Mouse (Mus musculus): ENCODE results near the gene Prdm2. TPM values are rescaled to one million over a fixed set of nuclear protein-coding genes. Genes with fewer than 3 reads are reported as not detected.

Gene Prdm2
- polyA plus RNA-seq, 1 experiment from 2014 or later, result 4.0 TPM

DNA sequence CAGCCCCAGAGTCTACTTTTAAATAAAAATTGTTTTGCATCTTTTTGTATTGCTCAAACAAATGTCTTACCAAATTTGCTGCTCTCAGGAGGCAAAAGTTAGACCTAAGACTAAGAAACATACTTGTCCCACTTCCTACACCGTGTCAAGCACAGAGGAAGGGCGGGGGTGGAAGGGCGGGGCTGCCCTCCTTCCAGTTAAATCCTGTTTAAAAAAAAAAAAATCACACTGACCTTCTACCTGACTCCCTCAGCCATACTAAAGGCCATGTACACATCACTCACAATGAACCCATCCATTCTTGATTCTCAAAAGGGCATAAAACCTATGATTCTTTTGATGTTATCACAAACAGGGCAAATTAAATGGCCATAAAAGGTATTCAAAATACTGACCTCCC lies 71.9 kb downstream of the Prdm2 start:
- no peak overlapping the region for H3K27ac ChIP-seq (ENCODE audit: low read depth, low read length)
- WGBS, result 59% methylated on average over 3 of the region's 3 CpGs
- H3K9me3 ChIP-seq (ENCODE audit: control insufficient read depth), result no peaks in the 10 kb centered on the region
- no peak overlapping the region for H3K9ac ChIP-seq (ENCODE audit: low read depth, low read length)
- ATAC-seq, result no peak
- peaks cover 21% of the 10 kb centered on the region for H3K36me3 ChIP-seq (ENCODE audit: control insufficient read depth, insufficient read depth)
- H3K27me3 ChIP-seq (replicated peaks; ENCODE audit: control insufficient read depth, insufficient read depth, low read length), result no peaks in the 10 kb centered on the region
- H3K4me1 ChIP-seq (replicated peaks; ENCODE audit: control insufficient read depth, insufficient read depth, low read length), result 0 out of 2 replicates have a peak, but pooled peaks cover 5% of the 10 kb centered on the region
- no peak overlapping the region for H3K4me2 ChIP-seq (replicated peaks; ENCODE audit: low read depth)
- no peak overlapping the region for H3K4me3 ChIP-seq (ENCODE audit: low read depth, low read length)
- no peak for TF ChIP-seq CTCF (IDR thresholded peaks at IDR 0.05; ENCODE audit: low read depth)

DNA sequence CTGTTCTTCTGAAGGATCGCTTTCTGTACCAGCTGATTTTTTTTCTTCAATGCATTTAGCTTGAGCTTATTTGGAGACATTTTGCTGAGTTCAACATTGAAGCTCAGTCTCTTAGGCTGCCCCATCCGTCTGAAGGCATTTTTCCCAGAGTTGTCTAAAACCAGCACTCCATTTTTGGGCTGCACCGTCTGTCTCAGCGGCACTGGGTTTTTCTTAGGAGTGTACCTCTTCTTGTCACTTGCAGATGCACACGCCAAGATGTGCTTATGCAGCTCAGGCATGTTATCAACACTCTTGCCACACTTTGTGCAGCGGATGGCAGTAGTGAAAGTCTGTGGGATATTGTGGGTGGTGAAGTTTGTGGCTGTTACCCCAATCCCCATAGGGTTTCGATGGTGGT lies 80.4 kb downstream of the Prdm2 start:
- 96% methylated on average over 7 of the region's 7 CpGs for whole genome bisulfite sequencing
- Histone ChIP-seq H3K4me1 (replicated peaks; ENCODE audit: control insufficient read depth, insufficient read depth, low read length) (no peaks in the 10 kb centered on the region), H3K27ac (ENCODE audit: low read depth, low read length) (no peak overlapping the region), H3K27me3 (replicated peaks; ENCODE audit: control insufficient read depth, insufficient read depth, low read length) (no peaks in the 10 kb centered on the region), H3K36me3 (ENCODE audit: control insufficient read depth, insufficient read depth) (peaks cover 68% of the 10 kb centered on the region), H3K4me3 (ENCODE audit: low read depth, low read length) (no peak overlapping the region), H3K9ac (ENCODE audit: low read depth, low read length) (no peak overlapping the region), H3K4me2 (replicated peaks; ENCODE audit: low read depth) (no peak overlapping the region), H3K9me3 (ENCODE audit: control insufficient read depth) (no peaks in the 10 kb centered on the region)
- no peak for ATAC-seq
- no peak for TF ChIP-seq CTCF (IDR thresholded peaks at IDR 0.05; ENCODE audit: low read depth)

DNA sequence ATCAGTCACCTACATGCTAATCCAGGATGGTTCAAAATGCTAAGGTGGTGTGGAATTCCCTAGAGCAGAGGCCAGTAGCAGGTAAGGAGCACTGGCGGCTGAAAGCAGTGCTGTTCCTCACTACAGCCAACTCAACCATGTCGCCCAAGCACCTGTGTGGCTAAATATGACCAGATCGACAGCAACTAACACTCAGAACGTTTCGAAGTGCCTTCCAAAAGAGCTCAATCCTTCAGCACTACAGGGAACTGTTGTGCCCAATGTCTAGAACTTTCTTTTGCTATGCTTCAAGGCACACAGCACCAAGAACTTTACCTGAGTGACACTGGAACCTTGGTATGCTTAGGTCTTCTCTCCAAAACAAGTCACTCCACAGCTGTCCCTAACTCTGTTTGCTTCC lies 82.4 kb downstream of the Prdm2 start:
- WGBS, result 89% methylated on average over 5 of the region's 5 CpGs

DNA sequence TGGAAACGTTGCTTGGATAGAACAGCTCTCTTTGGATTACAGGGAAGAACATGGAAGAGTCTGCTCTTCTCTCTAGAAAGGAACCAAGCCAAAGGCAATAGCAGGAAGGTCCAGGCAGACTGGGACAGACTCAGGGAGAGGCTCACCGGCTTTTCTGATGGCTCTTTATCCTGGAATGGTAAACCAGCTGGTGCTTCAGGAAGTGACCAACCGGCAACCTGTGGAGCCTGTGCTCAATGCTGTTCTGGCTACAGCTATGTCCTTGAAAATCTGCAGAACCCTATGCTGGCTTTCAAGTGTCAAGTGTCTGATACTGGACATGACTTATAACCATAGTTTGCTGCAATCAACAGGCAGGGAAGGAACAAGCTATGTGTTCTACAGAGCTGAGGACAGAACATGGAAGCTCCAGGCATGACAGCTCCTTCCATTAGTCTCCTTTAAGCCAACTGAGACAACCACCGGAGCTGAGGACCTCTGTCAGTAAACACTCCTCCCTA lies 83.5 kb downstream of the Prdm2 start:
- no peak for ATAC-seq
- Histone ChIP-seq H3K4me1 (replicated peaks; ENCODE audit: control insufficient read depth, insufficient read depth, low read length) (no peaks in the 10 kb centered on the region), H3K27ac (ENCODE audit: low read depth, low read length) (no peak overlapping the region), H3K9me3 (ENCODE audit: control insufficient read depth) (no peaks in the 10 kb centered on the region), H3K36me3 (ENCODE audit: control insufficient read depth, insufficient read depth) (peaks cover 54% of the 10 kb centered on the region), H3K4me2 (replicated peaks; ENCODE audit: low read depth) (no peak overlapping the region), H3K9ac (ENCODE audit: low read depth, low read length) (no peak overlapping the region), H3K4me3 (ENCODE audit: low read depth, low read length) (no peak overlapping the region), H3K27me3 (replicated peaks; ENCODE audit: control insufficient read depth, insufficient read depth, low read length) (no peaks in the 10 kb centered on the region)
- no peak for TF ChIP-seq CTCF (IDR thresholded peaks at IDR 0.05; ENCODE audit: low read depth)
- 80% methylated on average over 4 of the region's 4 CpGs for WGBS

More for the DNA sequence above, 82.4 kb downstream of the Prdm2 start:
- TF ChIP-seq CTCF (IDR thresholded peaks at IDR 0.05; ENCODE audit: low read depth), result no peak
- ATAC-seq, result no peak
- no peaks in the 10 kb centered on the region for H3K27me3 ChIP-seq (replicated peaks; ENCODE audit: control insufficient read depth, insufficient read depth, low read length)
- no peak overlapping the region for H3K4me3 ChIP-seq (ENCODE audit: low read depth, low read length)
- H3K4me2 ChIP-seq (replicated peaks; ENCODE audit: low read depth), result no peak overlapping the region
- no peak overlapping the region for H3K9ac ChIP-seq (ENCODE audit: low read depth, low read length)
- H3K36me3 ChIP-seq (ENCODE audit: control insufficient read depth, insufficient read depth), result peaks cover 65% of the 10 kb centered on the region
- H3K27ac ChIP-seq (ENCODE audit: low read depth, low read length), result no peak overlapping the region
- H3K4me1 ChIP-seq (replicated peaks; ENCODE audit: control insufficient read depth, insufficient read depth, low read length), result no peaks in the 10 kb centered on the region
- no peaks in the 10 kb centered on the region for H3K9me3 ChIP-seq (ENCODE audit: control insufficient read depth)

DNA sequence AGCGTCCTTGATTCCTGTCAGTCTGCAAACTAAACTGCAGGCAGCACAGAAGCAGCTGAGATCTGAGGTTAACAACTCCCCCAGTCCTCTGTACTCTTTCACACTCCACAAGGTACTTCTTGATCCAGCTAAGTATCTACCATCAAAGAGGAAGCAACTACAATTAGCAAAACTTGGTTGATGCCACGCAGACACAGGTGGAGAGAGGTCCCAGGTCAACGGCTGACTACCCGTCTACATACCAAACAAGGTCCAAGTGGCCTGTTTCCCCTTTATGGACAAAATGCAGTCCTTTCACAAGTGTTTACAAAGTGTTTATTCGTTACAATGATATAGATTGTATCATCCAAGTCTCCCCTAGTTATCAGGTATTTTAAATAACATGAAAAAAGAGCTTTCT lies 85.6 kb downstream of the Prdm2 start:
- H3K9ac ChIP-seq (ENCODE audit: low read depth, low read length), result no peak overlapping the region
- WGBS, result 72% methylated on average over 5 of the region's 5 CpGs
- no peaks in the 10 kb centered on the region for H3K4me1 ChIP-seq (replicated peaks; ENCODE audit: control insufficient read depth, insufficient read depth, low read length)
- no peak for ATAC-seq
- H3K27ac ChIP-seq (ENCODE audit: low read depth, low read length), result no peak overlapping the region
- H3K9me3 ChIP-seq (ENCODE audit: control insufficient read depth), result no peaks in the 10 kb centered on the region
- H3K4me2 ChIP-seq (replicated peaks; ENCODE audit: low read depth), result no peak overlapping the region
- no peaks in the 10 kb centered on the region for H3K27me3 ChIP-seq (replicated peaks; ENCODE audit: control insufficient read depth, insufficient read depth, low read length)
- H3K4me3 ChIP-seq (ENCODE audit: low read depth, low read length), result no peak overlapping the region
- peaks cover 41% of the 10 kb centered on the region for H3K36me3 ChIP-seq (ENCODE audit: control insufficient read depth, insufficient read depth)
- no peak for TF ChIP-seq CTCF (IDR thresholded peaks at IDR 0.05; ENCODE audit: low read depth)

DNA sequence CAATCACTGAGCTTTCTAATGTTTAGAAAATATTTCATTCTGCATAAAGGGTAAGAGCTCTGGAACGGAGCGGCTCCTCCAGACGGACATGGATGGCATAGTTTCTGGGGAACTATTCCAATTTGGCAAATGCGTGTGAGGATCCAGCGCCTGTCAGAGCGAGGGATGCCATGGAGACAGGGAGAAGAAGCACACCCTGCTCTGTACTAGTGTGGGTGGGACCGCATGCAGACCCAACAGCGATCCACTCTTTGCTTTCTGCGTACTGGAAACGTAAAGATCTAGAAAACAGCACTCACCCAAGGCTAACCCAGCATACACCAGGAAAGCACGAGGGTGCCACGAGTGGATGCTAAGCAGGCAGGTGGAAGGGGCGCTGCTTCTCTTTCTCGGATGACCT lies 86.3 kb downstream of the Prdm2 start:
- Histone ChIP-seq H3K9ac (ENCODE audit: low read depth, low read length) (no peak overlapping the region), H3K9me3 (ENCODE audit: control insufficient read depth) (no peaks in the 10 kb centered on the region), H3K36me3 (ENCODE audit: control insufficient read depth, insufficient read depth) (peaks cover 34% of the 10 kb centered on the region; the same call in 1 of the 2 replicates), H3K27me3 (replicated peaks; ENCODE audit: control insufficient read depth, insufficient read depth, low read length) (no peaks in the 10 kb centered on the region), H3K27ac (ENCODE audit: low read depth, low read length) (no peak overlapping the region), H3K4me2 (replicated peaks; ENCODE audit: low read depth) (no peak overlapping the region), H3K4me3 (ENCODE audit: low read depth, low read length) (no peak overlapping the region), H3K4me1 (replicated peaks; ENCODE audit: control insufficient read depth, insufficient read depth, low read length) (no peaks in the 10 kb centered on the region)
- 93% methylated on average over 14 of the region's 14 CpGs for WGBS
- TF ChIP-seq CTCF (IDR thresholded peaks at IDR 0.05; ENCODE audit: low read depth), result no peak
- no peak for ATAC-seq

DNA sequence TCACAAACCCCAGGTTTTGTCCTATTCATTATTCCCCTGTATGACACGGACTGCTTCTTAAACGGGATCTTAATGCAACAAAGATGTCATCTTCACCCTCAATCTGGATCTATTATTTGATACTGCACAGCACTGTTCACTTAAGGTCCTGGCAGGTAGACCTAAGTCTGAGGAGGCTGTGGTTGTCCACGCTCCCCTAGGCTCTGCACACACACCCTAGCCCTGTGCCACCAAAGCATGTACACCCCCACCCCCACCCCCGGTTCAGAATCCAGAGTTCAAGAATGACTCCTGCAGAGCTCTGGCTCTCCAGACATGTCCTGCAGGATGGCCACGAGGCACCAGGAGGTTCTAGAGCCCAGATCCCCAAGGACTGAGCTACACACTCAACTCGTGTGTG lies 87.5 kb downstream of the Prdm2 start:
- Histone ChIP-seq H3K27ac (ENCODE audit: low read depth, low read length) (no peak overlapping the region), H3K9ac (ENCODE audit: low read depth, low read length) (no peak overlapping the region), H3K9me3 (ENCODE audit: control insufficient read depth) (no peaks in the 10 kb centered on the region), H3K4me3 (ENCODE audit: low read depth, low read length) (no peak overlapping the region), H3K36me3 (ENCODE audit: control insufficient read depth, insufficient read depth) (peaks cover 30% of the 10 kb centered on the region; the same call in 1 of the 2 replicates), H3K4me2 (replicated peaks; ENCODE audit: low read depth) (no peak overlapping the region), H3K4me1 (replicated peaks; ENCODE audit: control insufficient read depth, insufficient read depth, low read length) (no peaks in the 10 kb centered on the region), H3K27me3 (replicated peaks; ENCODE audit: control insufficient read depth, insufficient read depth, low read length) (no peaks in the 10 kb centered on the region)
- 90% methylated on average over 6 of the region's 6 CpGs for WGBS
- no peak for TF ChIP-seq CTCF (IDR thresholded peaks at IDR 0.05; ENCODE audit: low read depth)
- ATAC-seq, result no peak

Data from intestine, postnatal 0 days (tissue).